Mouse (Mus musculus): Measurements from ENCODE around the gene Pef1.

DNA sequence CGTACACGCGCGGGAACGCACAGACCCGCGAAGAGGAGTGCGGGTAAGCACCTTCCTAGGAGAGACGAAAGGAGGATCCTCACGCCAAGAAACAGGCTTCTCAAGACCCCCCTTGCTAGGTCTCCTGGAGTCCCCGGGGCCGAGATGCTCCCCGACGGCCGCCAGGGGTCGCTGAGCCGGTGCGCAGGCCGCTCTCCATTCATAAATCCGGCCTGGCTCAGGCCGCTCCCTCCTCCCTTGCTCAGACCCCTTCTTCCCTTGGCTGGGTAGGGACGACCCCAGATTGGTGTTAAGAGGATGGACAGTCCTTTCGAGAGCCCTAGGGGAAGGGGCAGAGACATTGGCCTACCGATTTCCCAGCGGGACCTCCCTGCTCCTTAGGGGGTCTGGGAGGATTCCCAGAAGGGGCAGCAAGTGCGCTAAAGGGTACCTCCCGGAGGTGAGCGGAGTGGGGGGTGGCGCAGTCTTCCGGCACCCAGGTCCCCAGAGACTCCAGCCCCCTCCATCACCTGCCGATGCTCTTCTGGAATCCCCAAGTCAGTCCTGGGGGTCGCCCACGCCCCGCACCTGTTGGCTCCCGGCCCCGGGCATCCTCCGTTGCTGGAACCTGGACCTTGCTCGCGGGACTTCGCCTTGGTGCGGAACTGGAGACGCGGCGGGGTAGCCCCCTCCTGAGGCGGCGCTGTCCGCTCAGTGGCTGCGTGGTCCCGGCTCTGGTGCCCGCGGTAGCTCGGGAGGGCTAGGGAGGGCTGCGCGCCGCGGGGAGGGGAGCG, 36.3 kb downstream of the Pef1 start:
- peak; percentile 64 for TF ChIP-seq CTCF (conservative IDR thresholded peaks at IDR 0.05; ENCODE audit: insufficient read depth, insufficient read length, low read depth, low read length)
- no peak for TF ChIP-seq POLR2A (IDR thresholded peaks at IDR 0.05; ENCODE audit: low read depth, low read length)
